Mouse (Mus musculus) yolk sac, embryonic 10.5 days (tissue): ENCODE data around the gene Mettl3.
A peak's percentile ranks its signal among the peaks of the same experiment; 100 is the strongest.

Experiments used
- DNase-seq: peaks from one replicate; pipeline ENCODE4 v3.0.0-alpha.2; 2017; ENCODE audit warnings: low spot score

Mettl3 gene

DNA sequence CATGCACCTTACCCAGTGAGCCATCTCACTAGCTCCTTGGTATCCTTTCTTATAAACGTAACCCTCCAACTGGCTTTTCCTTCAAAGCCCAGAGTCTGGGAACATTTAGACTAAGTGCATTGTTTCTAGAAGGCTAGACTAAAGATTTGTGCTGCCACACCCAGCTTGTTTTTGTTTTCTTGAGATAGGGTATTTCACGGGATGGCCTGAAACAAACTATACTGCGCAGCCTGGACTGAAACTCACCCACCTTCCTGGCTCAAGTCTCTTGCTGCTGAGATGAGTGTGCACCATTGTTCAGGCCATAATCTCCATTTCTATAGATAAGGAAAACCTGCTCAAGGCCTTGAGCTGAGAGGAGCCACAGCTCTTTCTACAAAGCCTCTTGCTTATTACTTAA is 20.7 kb downstream of the Mettl3 start:
- no peak for DNase-seq

DNA sequence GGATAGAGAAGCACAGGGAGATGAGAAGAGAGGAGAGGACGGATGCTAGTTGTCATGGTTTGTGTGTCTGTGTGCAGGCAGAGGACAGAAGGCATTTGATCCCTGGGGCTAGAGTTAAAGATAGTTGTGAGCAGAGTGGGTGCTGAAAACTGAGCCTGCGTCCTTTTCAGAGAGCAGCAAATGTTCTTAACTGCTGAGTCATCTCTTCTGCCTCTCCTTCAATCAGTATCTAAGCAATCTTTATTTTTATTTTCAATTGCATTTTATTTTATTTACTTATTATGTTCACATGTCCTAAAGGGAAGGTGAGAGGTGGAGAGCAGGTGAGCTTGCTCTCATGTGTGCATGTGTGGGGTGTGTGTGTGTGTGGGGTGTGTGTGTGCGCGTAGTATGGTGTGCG is 21.3 kb downstream of the Mettl3 start:
- no peak for DNase-seq

DNA sequence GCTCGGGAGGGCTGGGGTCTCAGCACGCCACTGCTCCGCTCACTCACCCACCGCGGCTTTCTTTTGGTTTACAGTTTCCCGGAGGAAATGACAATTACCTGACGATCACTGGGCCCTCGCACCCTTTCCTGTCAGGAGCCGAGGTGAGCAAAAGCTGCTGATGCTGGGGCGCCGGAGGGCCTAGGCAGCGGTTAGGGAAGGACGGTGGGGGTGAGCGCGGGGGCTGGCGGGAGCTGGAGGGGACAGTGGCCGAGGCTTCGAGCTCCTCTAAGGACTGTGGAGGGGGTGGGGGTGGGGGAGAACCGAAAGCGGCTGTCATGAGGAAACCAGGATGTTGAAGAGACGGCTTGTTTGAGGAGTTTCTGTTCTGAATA is 25.2 kb downstream of the Mettl3 start:
- no peak for DNase-seq

DNA sequence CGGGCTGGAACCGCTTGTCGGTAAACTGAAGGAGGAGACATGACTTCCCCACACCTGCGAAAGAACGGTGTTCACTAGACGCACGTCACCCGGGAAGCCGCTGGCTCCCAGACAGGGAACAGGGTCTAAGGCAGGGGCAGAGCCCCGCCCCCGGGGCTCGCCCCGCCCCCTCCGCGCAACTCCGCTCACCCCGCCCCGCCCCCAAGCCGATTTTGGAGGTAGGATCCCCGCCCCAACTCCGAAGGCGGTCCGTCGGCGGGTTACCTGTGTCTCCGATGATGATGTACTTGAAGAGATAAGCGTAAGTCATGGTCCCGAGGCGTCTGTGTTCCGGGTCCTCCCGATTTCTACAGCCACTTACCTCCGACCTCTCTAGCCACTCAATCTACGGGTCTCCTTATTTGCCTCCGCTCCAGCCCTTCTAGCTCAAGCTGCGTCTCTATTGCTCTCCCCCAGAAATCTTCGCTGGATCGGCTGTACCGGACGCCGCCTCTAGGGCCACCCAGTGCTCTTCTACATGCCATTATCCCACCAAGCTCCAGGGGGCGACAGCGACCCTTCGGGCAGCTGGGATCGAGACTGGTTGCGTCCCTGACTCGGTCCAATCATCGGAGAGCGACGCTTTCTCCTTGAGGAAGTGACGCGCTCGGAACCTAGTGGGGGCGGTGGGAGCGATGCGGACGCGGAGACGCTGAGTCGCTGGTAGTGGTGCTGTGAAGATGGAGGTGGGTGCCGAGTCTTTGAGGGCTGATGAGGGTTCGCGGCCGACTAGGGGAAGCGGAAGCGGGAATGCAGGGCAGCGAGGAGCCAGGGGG is 25.8 kb downstream of the Mettl3 start, which contains the start of the genes Tox4 and Rab2b:
Gene Tox4 (plus strand): TSS at position 215 of the 815 bp plus-strand sequence.
Gene Rab2b (minus strand): TSS at position 614 of the 815 bp plus-strand sequence.
- DNase-seq, result peak; percentile 99

DNA sequence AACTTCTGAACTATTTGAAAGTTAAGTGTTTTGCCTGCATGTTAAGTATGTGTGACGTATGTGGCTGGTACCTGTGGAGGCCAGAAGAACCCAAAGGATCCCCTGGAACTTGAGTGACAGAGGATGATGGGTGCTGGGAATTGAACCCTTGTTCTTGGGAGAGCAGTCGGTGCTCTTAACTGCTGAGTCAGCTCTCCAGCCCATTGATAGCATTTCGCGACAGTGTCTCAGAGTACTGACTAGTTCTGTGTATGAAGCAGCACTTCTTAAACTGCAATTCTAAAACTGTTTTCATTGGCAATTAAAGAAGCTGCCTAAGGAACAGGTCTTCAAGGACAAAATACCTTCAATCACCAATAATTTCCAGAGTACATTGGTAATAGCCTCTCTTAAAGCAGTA is 27.7 kb downstream of the Mettl3 start:
- no peak for DNase-seq

DNA sequence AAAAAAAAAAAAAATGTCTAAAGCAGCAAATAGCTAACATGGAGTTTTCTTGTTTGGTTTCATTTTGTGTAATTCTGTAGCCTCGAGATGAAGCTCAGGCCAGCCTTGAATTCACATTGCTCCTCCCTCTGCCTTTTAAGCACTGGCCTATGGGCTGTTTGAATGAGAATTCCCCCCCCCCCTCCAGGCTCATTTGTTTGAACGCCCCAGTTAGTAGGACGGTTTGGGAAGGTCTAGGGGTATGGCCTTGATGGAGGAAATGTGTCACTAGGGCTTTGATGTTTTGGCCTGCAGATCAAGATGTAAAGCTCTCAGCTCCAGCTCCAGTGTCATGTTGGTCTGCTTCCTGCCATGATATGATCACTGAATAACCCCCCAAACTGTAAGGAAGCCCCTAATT is 32.1 kb downstream of the Mettl3 start:
- no peak for DNase-seq

DNA sequence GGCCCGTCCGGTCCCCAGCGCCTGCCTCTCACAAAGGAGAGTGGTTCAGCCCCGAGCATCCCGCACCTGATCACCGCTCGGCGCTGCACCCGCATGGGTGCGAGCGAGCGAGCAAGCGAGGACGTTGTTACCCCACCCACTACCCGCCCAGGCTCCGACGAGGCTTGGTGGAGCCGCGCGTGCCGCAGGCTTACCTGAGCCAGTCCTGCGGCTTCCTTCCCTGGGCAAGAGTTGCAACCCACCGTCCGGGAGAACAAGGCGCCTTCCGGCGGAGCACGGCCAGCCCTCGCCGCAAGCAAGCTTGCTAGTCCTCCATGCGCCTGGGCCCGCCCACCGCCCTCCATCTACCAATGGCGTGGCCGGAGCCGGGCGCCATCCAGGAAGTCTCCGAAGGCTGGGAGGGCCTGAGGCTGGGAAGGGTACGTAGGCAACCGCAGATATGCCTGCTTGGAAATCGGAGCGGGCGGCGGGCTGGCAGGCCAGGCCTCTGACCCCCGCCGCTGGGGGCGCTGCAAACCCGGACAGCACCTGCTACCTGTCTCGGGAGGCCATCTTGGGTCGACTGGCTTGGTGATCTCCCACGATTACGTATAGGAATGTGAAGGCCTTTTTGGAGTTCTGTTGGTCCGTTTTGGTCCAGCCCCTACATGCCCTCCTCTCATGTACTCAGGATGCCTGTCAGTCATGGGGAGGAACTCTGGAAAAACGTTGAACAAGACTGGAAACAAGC is 47.3 kb downstream of the Mettl3 start, which contains the start of gene Chd8:
Gene Chd8 (minus strand): TSS at position 297 of the 730 bp plus-strand sequence.
- DNase-seq, result peak; percentile 98

DNA sequence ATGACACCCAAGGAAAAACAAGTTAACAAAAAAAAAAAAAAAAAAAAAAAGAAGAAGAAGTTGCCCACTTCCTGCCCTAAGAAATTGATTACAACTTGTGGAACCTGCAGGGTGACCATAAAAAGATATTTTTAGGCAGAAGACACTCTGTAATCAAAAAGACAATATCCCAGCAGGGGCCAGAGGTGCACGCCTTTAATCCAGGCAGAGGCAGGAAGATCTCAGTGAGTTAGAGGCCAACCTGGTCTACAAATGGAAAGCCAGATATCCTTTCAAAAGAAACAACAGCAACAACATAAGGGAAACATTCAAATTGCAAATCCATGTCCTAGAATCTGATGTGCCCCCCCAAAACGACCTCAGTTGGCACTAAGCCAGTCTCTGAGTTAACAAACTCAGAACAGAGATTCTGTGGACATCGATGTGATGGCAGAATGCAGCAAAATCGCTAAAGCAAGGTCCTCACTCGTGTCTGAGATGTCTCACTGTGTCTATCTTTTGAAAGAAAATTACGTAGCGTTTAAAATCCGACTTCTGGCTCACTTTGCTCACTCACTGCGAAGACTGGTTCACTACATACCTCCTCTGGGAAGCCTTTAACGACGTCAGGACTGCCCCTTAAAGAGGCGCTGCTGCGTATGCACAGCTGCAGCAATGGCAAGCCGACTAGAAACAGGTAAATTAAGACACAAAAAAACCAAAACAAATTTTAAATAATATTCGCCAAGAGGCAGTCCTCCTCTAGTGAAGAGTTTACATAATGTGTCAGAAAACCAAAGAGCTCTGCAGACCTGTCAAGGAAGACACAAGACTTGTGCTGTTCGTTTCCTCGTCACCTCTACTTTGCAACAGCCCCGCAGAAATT is 48.4 kb downstream of the Mettl3 start:
- DNase-seq, result peak; percentile 32

DNA sequence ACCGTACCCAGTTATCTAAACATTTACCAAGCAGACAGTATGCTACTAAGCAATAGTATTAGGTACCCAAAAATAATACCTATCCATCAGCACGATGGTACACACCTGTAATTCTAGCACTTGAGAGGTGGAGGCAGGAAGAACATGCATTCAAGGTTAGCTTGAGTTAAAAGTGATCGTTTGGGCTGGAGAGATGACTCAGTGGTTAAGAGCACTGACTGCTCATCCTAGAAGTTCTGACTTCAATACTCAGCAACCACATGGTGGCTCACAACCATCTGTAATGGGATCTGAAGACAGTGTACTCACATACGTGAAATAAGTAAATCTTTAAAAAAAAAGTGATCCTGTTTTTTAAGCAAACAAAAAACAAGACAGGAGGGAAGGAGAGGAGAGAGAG is 58.8 kb downstream of the Mettl3 start:
- no peak for DNase-seq
